Mouse (Mus musculus) G1E (cell line): Measurements from ENCODE around the gene Ccdc92.

Experiments
- CTCF ChIP-seq: IDR thresholded peaks from 2 replicates; pipeline ENCODE4 v1.5.1; 2012; ENCODE audit warnings: low read depth, low read length, inconsistent platforms, mixed read lengths
- GATA1 ChIP-seq: IDR thresholded peaks from 2 replicates; pipeline ENCODE4 v1.6.1; 2012; ENCODE audit warnings: borderline replicate concordance, low read length, inconsistent platforms, mixed read lengths

GRCm38 (mm10) chr5:124868981-124869380 is 6.8 kb upstream of the Ccdc92 start:
- TF ChIP-seq CTCF (no peak), GATA1 (no peak)
